Mouse (Mus musculus) layer of hippocampus, adult 18-20 months (tissue): ENCODE data around the gene Dcaf8. TPM values are rescaled to one million over a fixed set of nuclear protein-coding genes. Genes with fewer than 3 reads are reported as not detected.

Experiments used
- DNase-seq, 2 experiments: peaks; one replicate each; pipeline ENCODE4 v3.0.0; 2022; ENCODE audit warnings: low spot score in 2 of 2
- total RNA-seq, 2 experiments: library from RNA; stranded (reverse); gene quantifications; 2 replicates each; pipeline ENCODE4 v1.2.3; 2021

Dcaf8 gene
- total RNA-seq, 2 experiments from 2014 or later: 111 to 115 TPM

DNA sequence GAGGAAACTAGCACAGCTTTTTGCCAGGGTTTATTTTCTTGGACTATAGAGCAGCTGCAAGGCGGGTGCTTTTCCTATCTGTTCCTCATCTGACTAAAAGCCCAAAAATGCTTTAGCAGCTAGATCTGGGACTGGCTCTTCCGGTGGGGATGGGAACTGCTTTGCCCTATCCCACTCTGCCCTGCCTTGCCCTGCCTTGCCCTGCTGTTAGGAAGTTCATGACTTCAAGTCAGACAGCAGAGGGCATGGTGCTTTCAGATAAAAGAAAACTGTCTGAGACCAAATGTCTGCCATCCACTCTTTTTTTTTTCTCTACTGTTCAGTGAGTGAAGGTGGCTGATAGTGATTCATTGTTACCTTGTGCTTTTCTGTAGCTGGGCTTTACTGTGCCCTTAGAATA lies 43.7 kb downstream of the Dcaf8 start:
- no peak for DNase-seq

DNA sequence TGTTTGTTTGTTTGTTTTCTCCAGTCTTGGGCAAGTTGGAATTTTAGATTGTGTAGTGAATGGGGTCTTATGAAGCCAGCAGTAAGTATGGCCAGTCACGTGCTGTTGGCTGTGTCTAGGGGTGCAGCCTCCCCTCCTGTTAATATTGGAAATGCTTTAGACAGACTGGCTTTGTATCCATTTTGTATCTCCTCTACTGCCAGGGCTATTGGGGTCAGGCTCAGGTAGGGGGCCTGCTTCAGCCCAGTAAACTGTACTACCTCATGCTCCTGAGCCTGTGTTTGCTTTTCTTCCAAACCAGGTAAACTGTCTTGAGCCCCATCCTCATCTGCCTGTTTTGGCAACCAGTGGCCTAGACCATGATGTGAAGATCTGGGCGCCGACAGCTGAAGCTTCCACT lies 44.3 kb downstream of the Dcaf8 start:
- no peak for DNase-seq

DNA sequence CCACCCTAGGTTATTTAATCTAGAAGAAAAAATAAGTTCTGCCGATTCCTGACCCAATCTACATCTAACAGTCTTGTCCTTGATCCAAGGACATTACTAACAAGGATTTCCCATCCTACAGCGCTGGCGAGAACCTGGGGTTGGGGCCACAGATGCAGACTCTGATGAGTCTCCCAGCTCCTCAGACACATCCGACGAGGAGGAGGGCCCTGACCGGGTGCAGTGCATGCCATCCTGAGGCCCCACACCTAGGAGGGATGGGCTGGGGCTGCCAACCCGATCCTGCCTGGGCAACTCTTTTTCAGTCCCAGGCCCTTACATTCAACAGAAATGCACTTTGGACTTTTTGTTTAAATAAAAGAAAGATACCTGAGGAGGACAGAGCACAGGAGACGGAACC lies 46.6 kb downstream of the Dcaf8 start:
- no peak for DNase-seq

DNA sequence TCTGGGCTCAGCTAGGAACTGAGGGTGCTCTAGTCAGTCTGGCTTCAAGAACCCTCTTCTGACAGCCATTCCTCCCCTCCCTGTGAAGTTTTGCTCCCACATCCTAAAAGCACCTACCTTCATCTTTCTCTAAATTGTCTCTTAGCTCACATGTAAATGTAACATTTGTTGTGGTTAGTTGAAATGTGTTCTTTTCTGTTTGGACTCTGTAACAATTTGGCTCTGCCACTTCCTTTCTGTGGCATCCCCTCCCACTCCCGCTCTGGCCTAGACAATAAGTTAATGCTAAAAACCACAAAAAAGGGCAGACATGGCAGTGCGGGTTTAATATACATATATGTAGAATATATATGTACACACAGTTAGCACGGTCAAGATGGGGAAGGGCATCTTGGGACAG lies 49.3 kb downstream of the Dcaf8 start:
- no peak for DNase-seq

DNA sequence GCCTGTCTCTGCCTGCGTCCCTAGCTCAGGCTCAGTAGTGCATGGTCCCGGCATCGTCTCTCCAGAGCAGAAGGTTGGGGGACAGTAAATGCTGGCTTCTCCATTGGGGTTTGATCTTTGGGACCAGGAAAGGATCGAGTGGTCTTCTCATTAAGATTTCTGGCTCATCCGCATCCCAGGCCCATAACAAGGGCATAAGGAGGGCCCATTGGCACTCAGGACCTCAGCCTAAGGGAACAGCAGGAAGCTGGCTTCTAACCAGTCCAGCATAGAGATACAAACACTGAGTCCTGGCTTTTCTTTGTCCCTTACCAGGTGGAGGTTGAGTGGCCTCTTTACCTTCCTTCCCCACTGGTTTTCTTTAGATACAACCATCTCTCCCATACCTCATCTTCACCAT lies 50.0 kb downstream of the Dcaf8 start:
- no peak for DNase-seq

DNA sequence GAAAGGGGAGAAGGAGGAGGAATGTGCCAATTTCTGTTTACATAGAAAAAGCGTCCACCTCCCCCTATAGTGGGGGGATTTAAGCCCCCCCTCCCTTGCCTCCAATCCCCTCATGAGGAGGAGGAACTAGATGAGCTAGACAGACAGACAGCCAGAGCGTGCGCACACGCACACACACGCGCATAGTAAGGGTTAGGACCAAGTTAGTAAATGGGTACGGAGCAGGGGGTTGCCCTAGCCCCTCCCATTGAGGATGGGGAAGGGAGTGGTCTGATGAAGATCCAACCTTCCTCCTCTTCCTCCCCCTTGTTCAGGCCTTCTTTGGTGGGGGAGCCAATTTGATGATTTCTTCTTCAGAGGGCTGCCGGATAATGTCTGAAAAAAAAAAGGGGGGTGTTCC lies 50.4 kb downstream of the Dcaf8 start:
- no peak for DNase-seq

DNA sequence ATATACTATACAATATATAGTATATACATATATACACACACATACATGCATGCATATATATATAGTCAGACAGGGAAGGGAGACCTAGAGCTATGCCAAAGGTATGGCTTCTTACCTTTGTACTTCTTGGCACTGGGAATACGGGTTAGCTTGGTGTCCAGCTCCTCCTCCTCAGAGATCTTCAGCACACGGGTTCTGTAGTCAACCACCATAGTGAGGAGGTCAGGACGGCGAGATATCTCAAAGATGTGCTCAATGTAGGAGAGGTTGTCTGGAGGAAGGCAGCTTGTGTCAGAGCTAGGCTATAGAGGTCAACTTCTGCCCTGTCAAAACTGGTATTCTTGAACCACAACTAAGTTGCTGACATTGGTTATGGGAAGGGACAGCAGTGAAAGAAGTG lies 51.1 kb downstream of the Dcaf8 start:
- DNase-seq: no peak

DNA sequence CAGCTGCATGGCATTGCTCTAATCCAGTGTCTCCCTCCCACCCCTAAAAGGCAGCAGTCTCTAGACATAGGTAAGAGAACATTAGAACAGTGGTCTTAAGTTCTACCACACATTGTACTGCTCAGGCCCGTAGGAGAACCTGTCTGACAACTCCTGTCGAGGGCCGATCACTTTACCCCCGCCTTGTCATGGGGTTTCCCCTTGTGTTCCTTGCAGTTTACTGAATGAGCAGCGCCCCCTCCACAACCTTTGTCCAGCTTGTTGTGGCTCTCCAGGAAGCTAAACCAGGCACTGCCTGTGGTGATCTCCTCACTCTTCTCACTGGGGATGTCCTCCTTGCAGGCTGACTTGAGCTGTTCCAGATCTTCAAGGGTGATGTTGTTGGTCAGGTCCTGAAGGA lies 52.3 kb downstream of the Dcaf8 start:
- no peak for DNase-seq

DNA sequence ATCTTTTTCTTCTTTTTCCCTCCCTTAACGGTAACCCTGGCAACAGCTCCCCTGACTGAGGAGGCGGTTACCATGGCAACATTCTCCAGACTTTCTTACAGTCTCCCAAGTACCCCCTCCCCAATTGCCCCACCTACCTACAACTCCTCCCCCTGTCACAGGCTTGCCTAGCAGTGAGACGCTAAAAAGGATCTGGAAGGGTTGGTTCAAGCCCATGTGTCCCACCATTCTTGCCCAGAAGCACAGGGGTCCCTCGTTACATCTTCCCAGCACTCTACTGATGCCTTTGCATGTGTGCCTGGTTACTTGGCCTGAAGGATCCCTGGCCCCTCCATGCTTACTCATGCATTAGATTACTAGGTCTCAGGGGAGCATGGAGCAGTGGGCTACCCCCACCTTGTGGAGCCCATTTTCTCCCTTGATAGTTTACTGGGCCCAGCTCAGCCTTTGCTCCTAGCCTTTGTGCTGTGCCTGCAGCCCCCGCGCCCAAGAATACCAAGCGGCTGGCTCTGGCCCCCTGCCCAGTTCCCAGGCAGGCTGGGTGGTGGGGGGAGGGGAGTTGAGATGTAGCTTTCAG lies 53.1 kb downstream of the Dcaf8 start:
- DNase-seq: peak; percentile 71 to 88

DNA sequence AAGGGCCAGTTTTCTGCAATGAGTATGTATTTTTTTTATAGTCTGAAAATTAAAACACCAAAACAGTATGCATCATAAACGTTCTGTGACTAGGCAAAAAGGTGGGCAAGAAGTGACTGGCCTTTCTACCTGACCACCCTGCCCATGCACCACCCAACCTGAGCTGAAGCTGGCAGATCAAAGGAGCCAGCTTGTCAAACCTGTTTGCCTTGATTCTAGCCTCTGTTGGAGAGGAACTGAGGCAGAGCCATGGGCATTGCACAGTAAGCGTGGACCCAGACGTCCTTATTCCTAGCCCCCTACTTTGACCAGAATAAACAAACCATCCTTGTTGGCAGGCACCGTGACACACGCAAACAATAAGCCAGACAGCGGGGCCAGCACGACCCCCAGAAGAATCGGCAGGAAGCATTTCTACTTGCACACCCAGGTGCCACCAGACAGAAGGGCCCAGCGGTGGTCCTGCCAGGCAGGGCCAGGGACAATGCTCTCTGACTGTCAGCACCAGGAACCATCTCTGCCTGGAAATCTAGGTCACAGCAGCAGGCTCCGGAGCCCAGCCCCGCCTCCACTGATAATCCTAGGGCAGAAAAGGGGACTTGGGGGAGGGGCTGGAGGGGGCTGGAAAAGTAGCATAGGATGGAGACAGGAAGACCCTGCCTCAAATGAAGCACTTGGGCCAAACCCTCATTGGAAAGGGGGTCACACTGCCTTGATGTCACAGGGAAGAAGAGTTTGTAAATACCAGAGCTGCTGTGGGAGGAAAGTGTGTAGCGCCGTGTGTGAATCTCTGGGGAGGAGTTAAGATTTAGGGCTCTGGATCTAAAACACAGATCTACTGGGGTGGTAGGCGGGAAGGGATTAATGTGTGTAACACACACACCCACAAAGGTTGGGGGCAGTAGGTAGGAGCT lies 54.3 kb downstream of the Dcaf8 start:
- peak in 1 of 2 experiments; percentile 22 for DNase-seq

DNA sequence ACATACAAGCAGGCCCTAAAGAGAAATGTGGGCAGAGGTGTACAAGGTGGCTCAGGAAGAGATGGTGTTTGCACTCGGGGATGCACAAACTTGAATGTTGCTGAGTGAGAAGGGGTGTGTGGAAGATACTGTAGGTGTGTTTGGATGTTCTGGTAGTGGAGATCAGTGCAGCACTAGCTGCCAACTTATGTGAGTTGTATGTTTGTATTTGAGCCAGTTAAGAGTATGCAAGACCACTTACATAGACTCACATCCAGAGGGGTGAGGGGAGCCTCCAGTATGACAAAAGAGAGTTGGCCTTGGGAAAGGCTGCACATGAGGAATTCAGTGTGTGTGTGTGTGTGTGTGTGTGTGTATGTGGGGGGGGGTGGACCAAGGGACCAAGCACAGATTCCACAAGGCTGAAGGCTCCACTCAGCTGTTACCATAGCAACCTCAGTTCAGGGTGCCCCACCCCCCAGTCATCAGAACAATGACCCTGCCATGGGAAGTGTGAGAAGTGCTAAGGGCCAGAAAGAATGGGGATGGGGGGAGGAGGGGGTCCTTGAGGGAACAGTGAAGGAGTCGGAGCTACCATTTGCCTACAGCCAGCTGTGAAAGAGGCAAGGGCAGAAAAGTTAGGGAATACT lies 55.1 kb downstream of the Dcaf8 start:
- peak in 1 of 2 experiments; percentile 32 for DNase-seq

DNA sequence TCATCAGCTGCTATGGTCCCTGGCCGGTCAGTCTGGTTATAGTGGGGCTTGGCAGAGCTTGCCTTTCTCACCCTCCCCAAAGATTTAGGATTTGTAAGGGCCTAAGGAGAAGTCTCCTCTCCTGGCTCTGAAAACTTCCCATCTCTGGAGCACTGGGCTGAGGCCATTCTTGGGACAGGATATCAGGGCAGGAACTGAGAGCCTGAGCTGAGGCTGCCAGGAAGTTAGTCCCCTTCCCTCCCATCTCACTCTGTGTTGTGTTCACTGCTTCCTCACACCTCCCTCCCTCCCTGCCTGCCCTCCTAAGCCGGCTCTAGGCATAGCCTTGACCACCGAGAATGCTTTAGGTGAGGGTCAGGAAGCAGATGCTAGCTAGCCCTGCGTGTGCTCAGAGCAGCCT lies 55.7 kb downstream of the Dcaf8 start:
- DNase-seq: no peak

DNA sequence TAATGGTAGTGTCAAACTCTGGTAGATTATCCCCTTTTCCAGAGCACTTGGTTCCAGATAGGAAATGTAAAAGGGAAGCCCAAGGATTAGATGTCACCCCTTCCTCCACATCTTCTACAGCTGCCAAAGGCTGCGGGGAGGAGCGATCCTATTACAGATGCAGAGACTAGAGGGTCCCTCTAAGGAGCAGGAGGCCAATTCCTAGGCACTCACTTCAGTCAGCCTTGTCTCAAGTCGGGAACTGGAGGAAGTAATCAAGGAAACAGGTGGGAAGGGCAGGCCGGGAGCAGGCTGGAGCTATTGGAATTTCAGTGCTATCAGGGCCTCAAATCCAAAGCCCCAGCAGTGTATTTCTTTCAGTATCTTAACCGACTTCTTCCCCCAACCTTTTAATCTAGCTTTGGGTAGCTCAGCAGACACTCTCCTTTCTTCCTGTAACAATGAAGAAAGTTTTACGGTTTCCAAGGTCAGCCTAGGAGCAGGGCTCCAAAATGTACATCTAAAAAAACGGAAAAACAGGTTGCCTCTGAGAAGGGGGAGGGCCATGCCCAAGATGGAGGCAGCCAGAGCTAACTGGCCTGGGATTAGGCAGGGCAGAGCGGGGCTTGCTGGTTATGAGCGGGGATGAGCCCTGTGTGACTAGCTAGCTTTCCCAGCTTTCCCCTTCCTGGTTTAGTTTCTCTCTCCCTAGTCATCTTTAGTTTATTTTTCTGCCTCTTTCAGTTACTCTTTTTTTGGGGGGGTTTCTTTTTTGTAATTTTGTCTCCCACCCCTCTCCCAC lies 56.3 kb downstream of the Dcaf8 start:
- DNase-seq: no peak

DNA sequence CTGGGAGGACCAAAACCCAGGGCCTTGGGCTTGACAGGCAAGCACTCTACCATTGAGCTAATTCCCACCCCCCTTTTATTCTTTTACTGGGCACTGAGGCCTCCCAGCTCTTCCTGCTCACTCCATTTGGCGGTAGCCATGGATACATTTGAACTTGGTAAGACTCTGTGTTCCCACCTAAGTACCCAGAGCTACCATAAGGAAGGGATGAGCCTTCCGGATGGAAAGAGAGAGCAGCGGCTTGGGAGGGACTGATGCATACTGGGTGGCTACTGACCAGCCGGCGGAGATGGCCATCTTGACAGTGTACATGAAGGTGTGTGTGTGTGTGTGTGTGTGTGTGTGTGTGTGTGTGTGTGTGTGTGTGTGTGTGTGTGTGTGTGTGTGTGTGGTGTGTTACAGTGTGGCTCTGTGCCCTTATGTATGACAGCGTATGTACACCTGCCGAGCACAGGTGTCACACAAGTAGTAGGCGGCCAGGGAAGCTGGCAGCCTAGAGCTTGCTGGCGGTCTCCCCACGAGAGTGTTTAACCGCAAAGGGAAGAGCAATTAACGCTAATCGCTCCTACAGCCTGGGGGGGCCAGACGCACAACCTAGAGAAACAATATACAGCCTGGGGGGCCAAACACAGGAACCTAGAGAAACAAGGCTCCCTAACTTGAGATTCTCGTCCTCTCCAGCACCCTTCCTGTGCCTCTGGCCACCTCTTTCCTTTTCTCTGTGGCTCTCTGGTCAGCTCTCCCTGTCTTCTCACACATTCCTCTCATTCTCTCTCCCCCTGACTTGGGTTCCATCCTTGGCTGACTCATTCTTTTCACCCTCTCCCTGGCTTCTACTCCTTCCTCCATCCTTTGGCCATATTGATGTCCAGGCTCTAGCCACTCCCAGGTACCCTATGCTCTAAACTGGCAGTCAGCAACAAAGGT lies 57.2 kb downstream of the Dcaf8 start:
- DNase-seq: peak in 1 of 2 experiments; percentile 38

DNA sequence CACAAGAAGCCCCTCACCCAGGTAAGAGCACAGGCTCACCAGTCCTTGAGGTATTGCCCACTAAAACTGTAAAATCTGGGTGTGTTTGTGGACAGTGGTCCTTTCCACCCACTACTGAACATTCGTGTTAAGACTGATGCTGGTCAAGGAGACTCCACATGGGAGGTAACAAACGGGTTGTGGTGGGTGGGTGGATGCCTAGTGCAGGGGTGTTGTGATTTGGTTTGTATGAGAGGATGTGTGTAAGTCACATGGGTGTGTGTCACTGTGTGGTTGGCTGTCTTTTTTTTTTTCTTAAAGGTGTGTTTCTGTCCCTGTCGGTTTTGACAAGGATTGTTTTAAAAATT lies 57.8 kb downstream of the Dcaf8 start:
- DNase-seq: peak in 1 of 2 experiments; percentile 55

DNA sequence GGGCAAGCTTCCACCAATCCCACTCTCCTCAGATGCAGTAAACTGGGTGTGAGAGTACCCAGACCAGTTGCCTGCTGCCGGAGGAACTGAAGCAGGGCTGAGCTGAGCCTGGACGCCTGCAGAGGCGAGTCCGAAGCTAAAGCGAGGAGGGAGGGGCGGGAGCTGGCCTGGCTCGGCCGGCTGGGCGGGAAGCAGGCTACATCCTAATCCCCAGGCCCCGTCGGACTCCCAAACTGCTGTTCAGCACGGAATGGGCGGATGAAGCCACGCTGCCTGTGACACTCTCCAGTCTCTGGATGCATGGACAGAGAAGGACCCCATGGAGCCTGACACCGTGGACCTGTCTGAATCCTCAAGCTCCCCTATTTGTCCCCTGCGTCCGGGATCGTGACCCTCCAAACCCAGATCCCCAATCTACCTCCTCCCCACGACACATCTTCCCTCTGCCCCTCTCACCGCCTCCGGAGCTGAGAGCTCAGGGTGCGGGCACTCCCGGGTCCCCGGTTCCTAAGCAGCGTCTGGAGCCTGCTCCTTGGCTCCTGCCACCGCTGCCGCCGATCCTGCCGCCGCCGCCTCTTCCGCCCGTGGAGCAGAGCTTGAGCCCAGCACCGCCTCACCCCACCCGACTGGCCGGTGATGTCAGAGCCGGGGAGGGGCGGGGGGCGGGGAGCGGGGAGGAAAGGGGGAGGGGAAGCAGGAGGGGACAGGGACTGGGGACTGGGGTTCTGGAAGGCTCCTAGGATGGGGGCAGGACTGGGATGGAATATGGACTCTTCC lies 58.4 kb downstream of the Dcaf8 start, which contains the start of gene Pea15a:
Gene Pea15a, minus strand, starts transcription at position 664 of the 777 bp plus-strand sequence.
- peak; percentile 77 to 87 for DNase-seq

DNA sequence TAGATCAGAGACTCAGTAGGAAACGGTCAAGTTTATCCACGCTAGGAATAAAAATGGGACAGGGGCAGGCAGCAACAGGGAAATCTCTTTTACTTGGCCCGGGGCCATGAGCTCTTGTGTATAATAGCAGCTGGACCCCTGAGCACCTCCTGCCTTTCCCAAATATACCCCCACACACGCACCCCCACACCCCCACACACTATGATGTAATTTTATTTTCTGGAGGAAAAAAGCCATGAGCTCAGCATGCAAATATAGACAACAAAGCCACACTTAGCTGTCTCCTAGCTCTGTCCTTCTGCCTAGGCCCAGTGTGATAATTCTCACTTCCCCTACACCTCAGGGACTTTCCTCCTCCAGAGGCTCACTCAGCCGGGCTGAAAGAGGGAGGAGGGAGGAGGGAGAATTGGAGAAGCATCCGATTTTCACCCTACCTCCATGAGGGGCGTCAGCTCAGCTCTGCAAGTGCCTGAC lies 59.3 kb downstream of the Dcaf8 start:
- peak in 1 of 2 experiments; percentile 78 for DNase-seq

DNA sequence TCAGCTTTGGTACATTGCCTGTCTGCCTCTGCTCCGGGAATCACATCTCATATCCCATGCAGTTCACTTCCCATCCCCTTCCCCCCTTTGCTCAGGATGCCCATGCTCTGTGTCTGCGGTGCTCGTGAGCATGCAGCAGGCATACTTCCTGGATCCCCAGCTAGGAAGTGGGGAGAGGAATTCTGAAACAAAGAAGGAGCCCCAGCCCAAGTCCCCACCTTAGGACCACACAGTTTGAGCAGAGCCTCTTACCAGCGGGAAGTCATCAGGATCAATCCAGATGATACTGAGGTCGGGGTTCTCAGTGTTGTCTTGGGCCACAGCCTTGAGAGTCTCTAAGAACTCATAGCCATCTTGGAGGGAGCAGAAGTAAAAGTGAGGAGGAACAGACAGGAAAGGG lies 64.9 kb downstream of the Dcaf8 start:
- no peak for DNase-seq

DNA sequence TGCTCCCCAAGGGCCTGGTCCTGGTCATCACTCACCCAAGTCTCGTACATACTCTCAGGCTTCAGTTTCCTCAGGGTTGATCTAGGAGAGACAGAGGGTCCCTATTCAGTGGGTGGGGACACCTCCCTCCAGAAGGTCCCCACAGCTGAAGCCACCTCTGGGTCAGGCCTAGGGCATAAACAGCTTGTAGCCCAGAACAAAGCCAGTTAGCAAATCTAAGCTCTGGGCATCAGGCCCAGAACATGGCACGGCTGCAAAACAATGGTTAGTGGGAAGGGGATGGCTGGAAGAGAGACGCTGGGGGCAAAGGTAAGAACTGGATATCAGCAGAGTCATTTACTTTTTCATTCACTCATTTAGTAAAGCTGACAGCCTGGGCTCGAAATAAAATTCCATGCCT lies 65.9 kb downstream of the Dcaf8 start:
- no peak for DNase-seq
